Mouse (Mus musculus) urinary bladder, adult 18-20 months (tissue): Measurements from ENCODE around the gene Lrrfip1.

Experiments used
- DNase-seq, 2 experiments: peaks; one replicate each; pipeline ENCODE4 v3.0.0; 2022; ENCODE audit warnings: low spot score in 2 of 2, mixed read lengths in 2 of 2

The Lrrfip1 gene

GRCm38 (mm10) chr1:91056416-91056815 lies 57.9 kb downstream of the Lrrfip1 start:
- DNase-seq = no peak

- no peak for DNase-seq
Measured at GRCm38 (mm10) chr1:91057311-91058245, 59.0 kb downstream of the Lrrfip1 start.

- DNase-seq = no peak
Measured at GRCm38 (mm10) chr1:91058251-91058650, 59.7 kb downstream of the Lrrfip1 start.

- no peak for DNase-seq
Measured at GRCm38 (mm10) chr1:91059792-91060604, 61.5 kb downstream of the Lrrfip1 start.

- DNase-seq = no peak
Measured at GRCm38 (mm10) chr1:91061105-91061504, 62.6 kb downstream of the Lrrfip1 start.

- DNase-seq = no peak
Measured at GRCm38 (mm10) chr1:91062363-91062762, 63.8 kb downstream of the Lrrfip1 start.

- no peak for DNase-seq
Measured at GRCm38 (mm10) chr1:91064053-91064452, 65.5 kb downstream of the Lrrfip1 start.

- DNase-seq = no peak
Measured at GRCm38 (mm10) chr1:91064903-91065525, 66.5 kb downstream of the Lrrfip1 start.

- no peak for DNase-seq
Measured at GRCm38 (mm10) chr1:91066061-91066460, 67.5 kb downstream of the Lrrfip1 start.

- DNase-seq = no peak
Measured at GRCm38 (mm10) chr1:91066599-91066998, 68.1 kb downstream of the Lrrfip1 start.

- DNase-seq = no peak
Measured at GRCm38 (mm10) chr1:91067716-91068115, 69.2 kb downstream of the Lrrfip1 start.

- DNase-seq = no peak
Measured at GRCm38 (mm10) chr1:91069575-91069974, 71.0 kb downstream of the Lrrfip1 start.

- no peak for DNase-seq
Measured at GRCm38 (mm10) chr1:91070547-91070946, 72.0 kb downstream of the Lrrfip1 start.

GRCm38 (mm10) chr1:91071671-91072290 lies 73.2 kb downstream of the Lrrfip1 start:
- no peak for DNase-seq

- DNase-seq = no peak
Measured at GRCm38 (mm10) chr1:91076946-91077345, 78.4 kb downstream of the Lrrfip1 start.

- DNase-seq = no peak
Measured at GRCm38 (mm10) chr1:91077456-91077855, 78.9 kb downstream of the Lrrfip1 start.

- DNase-seq = no peak
Measured at GRCm38 (mm10) chr1:91077980-91078379, 79.4 kb downstream of the Lrrfip1 start.

- no peak for DNase-seq
Measured at GRCm38 (mm10) chr1:91079740-91080422, 81.3 kb downstream of the Lrrfip1 start.

- DNase-seq = no peak
Measured at GRCm38 (mm10) chr1:91080423-91080749, 81.8 kb downstream of the Lrrfip1 start.

GRCm38 (mm10) chr1:91084374-91084773 lies 85.8 kb downstream of the Lrrfip1 start:
- DNase-seq = no peak

GRCm38 (mm10) chr1:91085009-91085408 lies 86.5 kb downstream of the Lrrfip1 start:
- DNase-seq = no peak
